Mouse (Mus musculus) liver, postnatal 0 days (tissue): ENCODE data around the gene Ctc1. TPM values are rescaled to one million over a fixed set of nuclear protein-coding genes. Genes with fewer than 3 reads are reported as not detected.

Experiments
- ATAC-seq: fragments of 200-750 bp; cut with Nextera tagmentation; 2 replicates; pipeline ENCODE4 v1.8.0; 2017; ENCODE audit warnings: mild to moderate bottlenecking, moderate library complexity
- DNase-seq: peaks from one replicate; pipeline ENCODE4 v3.0.0-alpha.2; 2016
- H3K27ac ChIP-seq: fragments of 300-500 bp; sonication (generic); 2 replicates; pipeline ENCODE4 v1.5.1; 2014; ENCODE audit warnings: antibody characterized with exemption, moderate library complexity, mild to moderate bottlenecking, low read depth
- H3K27me3 ChIP-seq: fragments of 300-500 bp; sonication (generic); 2 replicates; pipeline ENCODE4 v1.6.1; 2014; ENCODE audit warnings: low read length, control low read depth, mixed read lengths; ENCODE audit not compliant: insufficient read depth
- H3K36me3 ChIP-seq: fragments of 300-500 bp; sonication (generic); replicated peaks from 2 replicates; pipeline ENCODE4 v1.6.1; 2014; ENCODE audit warnings: mild to moderate bottlenecking, control low read depth, low read length, moderate library complexity, mixed read lengths; ENCODE audit not compliant: insufficient read depth
- H3K4me1 ChIP-seq: fragments of 300-500 bp; sonication (generic); 2 replicates; pipeline ENCODE4 v1.6.1; 2014; ENCODE audit warnings: antibody characterized with exemption, mild to moderate bottlenecking, control low read depth; ENCODE audit not compliant: insufficient read depth
- H3K4me2 ChIP-seq: fragments of 300-500 bp; sonication (generic); 2 replicates; pipeline ENCODE4 v1.6.1; 2014; ENCODE audit warnings: low read depth, mild to moderate bottlenecking, low read length, moderate library complexity, mixed read lengths
- H3K4me3 ChIP-seq: fragments of 300-500 bp; sonication (generic); 2 replicates; pipeline ENCODE4 v1.5.1; 2014; ENCODE audit warnings: low read depth, low read length
- H3K9ac ChIP-seq: fragments of 300-500 bp; sonication (generic); replicated peaks from 2 replicates; pipeline ENCODE4 v1.6.1; 2014; ENCODE audit warnings: mild to moderate bottlenecking, moderate library complexity
- H3K9me3 ChIP-seq: fragments of 300-500 bp; sonication (generic); 2 replicates; pipeline ENCODE4 v1.6.1; 2016; ENCODE audit warnings: mild to moderate bottlenecking, control low read depth, low read length, mixed read lengths
- CTCF ChIP-seq: sonication (generic); IDR thresholded peaks from 2 replicates; pipeline ENCODE4 v1.5.1; 2016; ENCODE audit warnings: antibody characterized with exemption, low read depth
- EP300 ChIP-seq: IDR thresholded peaks from 2 replicates; pipeline ENCODE4 v1.6.1; 2016; ENCODE audit warnings: antibody characterized with exemption, low read depth, mild to moderate bottlenecking
- WGBS: fragments of 180-500 bp; shearing (Covaris S2); extraction: QIAGEN DNeasy Blood & Tissue Kit; methylation state at CpG from one replicate; pipeline ENCODE4 v1.1.7; 2014; ENCODE audit not compliant: insufficient replicate concordance; 5-methylcytosine and 5-hydroxymethylcytosine counted together
- polyA plus RNA-seq: library from polyadenylated mRNA; unstranded; fragments of >200 nt; fragmentation: Nextera tagmentation; extraction: Ambion mirVana; gene quantifications from 2 replicates; pipeline ENCODE4 v1.2.1, GENCODE M21; 2015

Ctc1 gene
- polyA plus RNA-seq, 1 experiment from 2014 or later = 7.4 TPM

DNA sequence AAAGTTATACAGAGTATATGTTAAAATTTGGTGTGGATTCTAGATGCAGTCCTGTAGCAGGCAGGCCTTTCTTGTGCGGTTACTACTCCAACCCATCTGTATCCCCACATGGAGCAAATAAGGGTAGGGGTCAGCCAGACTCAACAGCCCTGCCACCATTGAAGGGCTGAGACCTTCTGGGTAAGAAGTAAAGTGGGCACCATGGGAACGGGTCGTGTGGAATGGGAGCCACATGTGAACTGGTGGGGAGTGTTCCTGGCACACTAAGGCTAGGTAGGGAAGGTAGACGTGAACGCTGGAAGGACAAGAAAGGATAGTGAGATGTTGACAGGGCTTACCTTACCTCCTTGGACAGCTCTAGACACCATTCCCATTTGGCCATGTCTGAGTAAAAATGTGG is 22.5 kb downstream of the Ctc1 start:
- Histone ChIP-seq H3K9ac (no peak overlapping the region), H3K27ac (no peak overlapping the region), H3K4me2 (no peak overlapping the region), H3K27me3 (no peaks in the 10 kb centered on the region), H3K4me1 (peaks cover 22% of the 10 kb centered on the region), H3K4me3 (no peak overlapping the region), H3K9me3 (no peaks in the 10 kb centered on the region), H3K36me3 (peaks cover 11% of the 10 kb centered on the region)
- ATAC-seq (no peak), DNase-seq (no peak)
- no peak for TF ChIP-seq EP300
- no peak for TF ChIP-seq CTCF
- WGBS = 74% methylated on average over 5 of the region's 5 CpGs

DNA sequence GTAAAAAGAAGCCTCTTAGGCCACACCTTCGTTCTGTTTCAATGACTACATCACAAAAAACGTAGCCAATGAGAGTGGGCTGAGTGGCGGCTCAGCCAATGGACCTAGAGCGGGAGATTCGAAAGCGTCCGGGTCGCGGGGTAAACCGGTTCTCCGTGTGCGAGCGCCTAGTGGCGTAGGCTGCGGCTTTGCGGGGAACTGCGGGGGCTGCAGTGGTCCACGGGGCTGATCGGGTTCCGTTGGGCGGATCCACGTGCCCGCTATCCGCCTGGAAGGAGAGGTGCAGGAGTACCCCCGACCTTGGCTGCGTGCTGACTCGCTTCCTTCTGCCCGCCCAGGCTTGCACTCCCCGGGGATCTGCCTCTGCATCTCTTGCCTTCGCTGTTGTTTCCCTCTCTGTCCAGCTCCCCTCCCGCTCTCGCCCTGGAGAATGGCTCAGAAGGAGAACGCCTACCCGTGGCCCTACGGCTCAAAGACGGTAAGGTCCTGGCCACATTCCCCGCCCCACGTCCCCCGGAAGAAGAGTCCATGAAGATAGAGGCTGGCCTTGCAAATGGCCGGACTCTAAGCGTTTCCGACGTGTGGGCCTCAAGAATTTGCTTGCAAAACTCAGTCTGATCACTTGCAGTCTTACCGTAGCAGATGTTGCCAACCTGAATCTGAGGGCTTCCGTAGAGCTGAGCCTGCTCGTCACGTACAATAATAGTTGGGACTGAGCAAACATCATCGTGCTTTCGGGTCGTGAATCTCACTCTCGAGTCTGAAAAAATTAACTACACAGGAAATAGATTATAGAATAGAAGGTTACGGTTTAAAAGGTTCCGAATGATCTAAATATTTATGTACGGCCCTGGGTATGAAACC is 30.1 kb downstream of the Ctc1 start, which contains the start of gene Aurkb:
Aurkb (plus strand) TSS at position 117 of the 864 bp plus-strand sequence.
- peak within 1 kb of the TSS; percentile 93 for H3K27ac ChIP-seq
- peak; percentile 80 for ATAC-seq
- no peaks in the 10 kb centered on the region for H3K27me3 ChIP-seq
- TF ChIP-seq CTCF (0 out of 2 replicates have a peak, but pooled peaks have one; percentile 4), EP300 (no peak)
- H3K4me2 ChIP-seq = peak within 1 kb of the TSS; percentile 93
- H3K36me3 ChIP-seq = peaks cover 32% of the 10 kb centered on the region
- H3K4me3 ChIP-seq = peak within 1 kb of the TSS; percentile 92
- peaks cover 19% of the 10 kb centered on the region for H3K4me1 ChIP-seq
- peak; percentile 92 for DNase-seq
- peak within 1 kb of the TSS; percentile 93 for H3K9ac ChIP-seq
- under 1% methylated on average over 52 of the region's 54 CpGs for WGBS
- H3K9me3 ChIP-seq = no peaks in the 10 kb centered on the region

DNA sequence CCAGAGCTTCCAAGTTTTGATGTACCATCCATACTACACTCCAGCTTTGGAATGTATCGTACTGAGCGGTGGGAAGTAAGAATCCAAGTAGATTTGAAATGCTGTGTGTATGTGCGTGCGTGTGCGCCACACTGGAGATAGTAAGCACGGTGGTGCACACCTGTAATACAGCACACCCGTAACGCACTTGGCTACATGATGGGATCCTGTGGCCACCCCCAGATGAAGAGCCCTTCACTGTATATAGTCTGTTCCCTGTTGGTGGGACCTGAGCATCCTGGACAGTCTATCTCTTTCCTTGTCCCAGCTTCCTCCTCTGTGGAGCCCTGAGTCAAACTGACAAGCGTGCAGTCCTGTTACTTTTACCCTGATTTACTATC is 30.7 kb downstream of the Ctc1 start:
- peak overlapping the region; percentile 92 for H3K4me3 ChIP-seq
- DNase-seq (no peak), ATAC-seq (no peak)
- H3K4me1 ChIP-seq = peaks cover 19% of the 10 kb centered on the region
- peak overlapping the region; percentile 93 for H3K9ac ChIP-seq
- peaks cover 35% of the 10 kb centered on the region for H3K36me3 ChIP-seq
- no peaks in the 10 kb centered on the region for H3K9me3 ChIP-seq
- H3K27ac ChIP-seq = peak overlapping the region; percentile 93
- H3K4me2 ChIP-seq = peak overlapping the region; percentile 93
- TF ChIP-seq CTCF = no peak
- TF ChIP-seq EP300 = no peak
- 8% methylated on average over 9 of the region's 9 CpGs for WGBS
- no peaks in the 10 kb centered on the region for H3K27me3 ChIP-seq

DNA sequence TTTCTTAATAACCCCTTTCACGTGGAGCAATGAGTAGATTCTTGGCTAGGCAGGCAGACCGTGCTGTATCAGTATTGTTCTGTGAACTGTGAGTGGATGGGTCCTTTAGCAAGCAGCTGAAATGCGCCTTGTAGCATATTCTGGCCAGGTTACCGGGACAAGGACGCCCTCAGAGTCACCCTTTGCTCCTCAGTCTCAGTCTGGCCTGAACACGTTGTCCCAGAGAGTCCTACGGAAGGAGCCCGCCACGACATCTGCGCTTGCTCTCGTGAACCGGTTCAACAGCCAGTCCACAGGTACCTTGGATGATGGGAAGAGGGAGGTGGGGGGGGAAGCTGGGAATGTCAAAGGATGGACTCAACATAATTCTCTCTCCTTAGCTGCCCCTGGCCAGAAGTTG is 31.9 kb downstream of the Ctc1 start:
- peaks cover 22% of the 10 kb centered on the region for H3K4me1 ChIP-seq

DNA sequence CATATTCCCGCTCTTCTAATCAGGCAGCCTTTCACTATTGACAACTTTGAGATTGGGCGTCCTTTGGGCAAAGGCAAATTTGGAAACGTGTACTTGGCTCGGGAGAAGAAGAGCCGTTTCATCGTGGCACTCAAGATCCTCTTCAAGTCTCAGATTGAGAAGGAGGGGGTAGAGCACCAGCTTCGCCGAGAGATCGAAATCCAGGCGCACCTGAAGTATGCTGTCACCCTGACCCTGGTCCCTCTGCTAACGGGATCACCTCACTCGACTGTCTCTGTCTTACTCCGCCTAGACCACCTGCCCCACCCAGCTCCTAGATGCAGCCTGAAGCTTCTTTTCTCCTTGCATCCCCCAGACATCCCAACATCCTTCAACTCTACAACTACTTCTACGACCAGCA is 32.4 kb downstream of the Ctc1 start:
- no peak overlapping the region for H3K27ac ChIP-seq
- 90% methylated on average over 14 of the region's 14 CpGs for WGBS
- H3K27me3 ChIP-seq = no peaks in the 10 kb centered on the region
- H3K4me2 ChIP-seq = no peak overlapping the region
- H3K36me3 ChIP-seq = peaks cover 39% of the 10 kb centered on the region
- no peak overlapping the region for H3K4me3 ChIP-seq
- DNase-seq (no peak), ATAC-seq (no peak)
- H3K9ac ChIP-seq = no peak overlapping the region
- no peaks in the 10 kb centered on the region for H3K9me3 ChIP-seq
- H3K4me1 ChIP-seq = peaks cover 22% of the 10 kb centered on the region
- TF ChIP-seq CTCF (no peak), EP300 (no peak)

More for the DNA sequence above, 31.9 kb downstream of the Ctc1 start:
- TF ChIP-seq CTCF (no peak), EP300 (no peak)
- Histone ChIP-seq H3K27ac (no peak overlapping the region), H3K9me3 (no peaks in the 10 kb centered on the region), H3K9ac (peak overlapping the region; percentile 42), H3K4me2 (peak overlapping the region; percentile 93), H3K36me3 (peaks cover 39% of the 10 kb centered on the region), H3K27me3 (no peaks in the 10 kb centered on the region), H3K4me3 (peak overlapping the region; percentile 92)
- DNase-seq (no peak), ATAC-seq (no peak)
- 88% methylated on average over 12 of the region's 12 CpGs for WGBS

DNA sequence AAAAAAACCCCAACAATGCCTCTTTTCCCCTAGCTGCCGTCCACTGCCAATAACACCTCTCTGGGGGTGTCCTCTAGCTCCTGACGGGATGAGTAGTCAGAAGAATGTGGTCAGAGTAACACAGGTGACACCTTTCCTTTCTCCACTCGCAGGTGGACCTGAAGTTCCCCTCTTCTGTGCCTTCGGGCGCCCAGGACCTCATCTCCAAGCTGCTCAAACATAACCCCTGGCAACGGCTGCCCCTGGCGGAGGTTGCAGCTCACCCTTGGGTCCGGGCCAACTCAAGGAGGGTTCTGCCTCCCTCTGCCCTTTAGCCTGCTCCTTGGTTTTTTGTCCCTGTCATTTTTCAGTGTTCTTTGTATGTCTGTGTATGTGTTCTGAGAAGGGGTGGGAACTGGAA is 35.0 kb downstream of the Ctc1 start:
- H3K4me1 ChIP-seq = peaks cover 19% of the 10 kb centered on the region
- WGBS = 90% methylated on average over 8 of the region's 8 CpGs
- TF ChIP-seq EP300 (no peak), CTCF (no peak)
- no peak for ATAC-seq
- peaks cover 39% of the 10 kb centered on the region for H3K36me3 ChIP-seq
- H3K27ac ChIP-seq = no peak overlapping the region
- H3K27me3 ChIP-seq = no peaks in the 10 kb centered on the region
- no peak overlapping the region for H3K4me2 ChIP-seq
- H3K4me3 ChIP-seq = no peak overlapping the region
- no peak overlapping the region for H3K9ac ChIP-seq
- no peaks in the 10 kb centered on the region for H3K9me3 ChIP-seq
- DNase-seq = no peak
